Mouse (Mus musculus): ENCODE measurements around the gene Skap1. TPM values are rescaled to one million over a fixed set of nuclear protein-coding genes. Genes with fewer than 3 reads are reported as not detected.

Gene Skap1
- polyA plus RNA-seq, 1 experiment: 1.5 TPM

DNA sequence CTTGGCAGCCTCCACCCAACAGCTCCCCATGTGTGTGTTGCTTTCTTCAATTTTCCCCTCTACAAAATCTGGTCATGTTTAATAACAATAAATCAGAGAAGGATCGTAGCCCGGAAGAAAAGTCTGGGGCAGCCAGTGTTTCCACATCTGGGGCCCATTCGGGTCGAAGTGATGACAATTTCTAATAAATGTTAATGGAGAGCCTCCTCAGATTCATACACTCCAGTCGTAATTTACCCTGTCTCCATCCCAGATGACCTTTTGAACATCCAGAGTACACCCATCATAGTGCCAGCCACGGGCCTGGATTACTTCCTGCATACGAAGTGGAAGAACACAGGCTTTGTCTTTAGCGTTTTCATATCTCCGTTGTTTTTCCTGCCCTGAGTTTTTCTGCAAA lies 32.5 kb upstream of the Skap1 start:
- Histone ChIP-seq H3K27me3 (ENCODE audit: control insufficient read depth, insufficient read depth, low read length) (no peaks in the 10 kb centered on the region), H3K4me3 (replicated peaks; ENCODE audit: insufficient read depth, low read depth, low read length) (no peak overlapping the region), H3K27ac (ENCODE audit: insufficient read depth, low read length) (no peak overlapping the region), H3K4me1 (ENCODE audit: control insufficient read depth, insufficient read depth, low read length) (no peaks in the 10 kb centered on the region)
- TF ChIP-seq POLR2A (IDR thresholded peaks at IDR 0.05; ENCODE audit: borderline replicate concordance, insufficient read depth, low read length) (no peak), CTCF (IDR thresholded peaks at IDR 0.05; ENCODE audit: borderline replicate concordance, insufficient read depth, low read depth, low read length) (no peak)
- WGBS: 78% methylated on average over 9 of the region's 9 CpGs
- no peak for DNase-seq

DNA sequence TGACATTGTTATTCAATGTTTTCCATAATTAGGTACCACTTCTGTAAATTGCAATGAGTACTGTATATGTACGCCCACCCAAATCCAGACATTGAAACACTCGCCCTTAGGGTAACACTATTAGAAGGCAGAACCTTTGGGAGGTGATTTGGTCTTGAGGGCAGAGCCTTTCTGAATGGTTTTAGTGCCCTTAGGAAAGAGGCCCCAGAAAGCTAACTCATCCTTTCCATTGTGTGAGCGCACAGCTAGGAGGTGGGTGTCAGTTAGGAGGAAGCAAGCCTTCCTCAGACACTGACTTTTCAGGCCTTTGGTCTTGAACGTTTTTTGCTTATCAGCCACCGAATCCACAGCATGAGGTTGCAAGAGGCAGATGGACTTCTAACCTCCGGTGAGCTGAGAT lies 29.5 kb upstream of the Skap1 start:
- 77% methylated on average over 6 of the region's 6 CpGs for WGBS
- H3K27ac ChIP-seq (ENCODE audit: insufficient read depth, low read length): no peak overlapping the region
- no peaks in the 10 kb centered on the region; the same call in 1 of the 2 replicates for H3K27me3 ChIP-seq (ENCODE audit: control insufficient read depth, insufficient read depth, low read length)
- no peaks in the 10 kb centered on the region for H3K4me1 ChIP-seq (ENCODE audit: control insufficient read depth, insufficient read depth, low read length)
- DNase-seq: no peak
- H3K4me3 ChIP-seq (replicated peaks; ENCODE audit: insufficient read depth, low read depth, low read length): no peak overlapping the region
- TF ChIP-seq POLR2A (IDR thresholded peaks at IDR 0.05; ENCODE audit: borderline replicate concordance, insufficient read depth, low read length) (no peak), CTCF (IDR thresholded peaks at IDR 0.05; ENCODE audit: borderline replicate concordance, insufficient read depth, low read depth, low read length) (no peak)

DNA sequence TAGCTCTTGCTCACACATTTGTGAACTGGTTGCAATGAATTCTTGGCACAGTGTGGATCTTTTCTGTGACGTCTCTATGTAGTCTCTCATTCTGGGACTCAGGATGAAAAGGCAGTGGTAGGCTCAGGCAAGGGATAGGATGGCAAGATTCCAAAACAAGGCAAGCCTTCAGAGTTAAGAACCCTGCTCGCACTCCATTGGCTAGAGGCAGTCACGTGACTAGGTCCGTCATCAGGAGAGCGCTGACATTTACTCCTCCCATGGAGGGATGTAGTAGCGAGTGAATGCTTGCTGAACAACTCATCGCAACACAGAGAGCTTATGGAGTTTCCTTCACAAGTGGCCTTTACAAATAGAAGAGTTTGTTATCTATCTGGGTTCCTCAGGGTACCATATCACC lies 27.9 kb upstream of the Skap1 start:
- Histone ChIP-seq H3K4me1 (ENCODE audit: control insufficient read depth, insufficient read depth, low read length) (no peaks in the 10 kb centered on the region), H3K4me3 (replicated peaks; ENCODE audit: insufficient read depth, low read depth, low read length) (no peak overlapping the region), H3K27ac (ENCODE audit: insufficient read depth, low read length) (no peak overlapping the region), H3K27me3 (ENCODE audit: control insufficient read depth, insufficient read depth, low read length) (no peaks in the 10 kb centered on the region; the same call in 1 of the 2 replicates)
- TF ChIP-seq CTCF (IDR thresholded peaks at IDR 0.05; ENCODE audit: borderline replicate concordance, insufficient read depth, low read depth, low read length) (no peak), POLR2A (IDR thresholded peaks at IDR 0.05; ENCODE audit: borderline replicate concordance, insufficient read depth, low read length) (no peak)
- WGBS: 32% methylated on average over 7 of the region's 7 CpGs
- no peak for DNase-seq

DNA sequence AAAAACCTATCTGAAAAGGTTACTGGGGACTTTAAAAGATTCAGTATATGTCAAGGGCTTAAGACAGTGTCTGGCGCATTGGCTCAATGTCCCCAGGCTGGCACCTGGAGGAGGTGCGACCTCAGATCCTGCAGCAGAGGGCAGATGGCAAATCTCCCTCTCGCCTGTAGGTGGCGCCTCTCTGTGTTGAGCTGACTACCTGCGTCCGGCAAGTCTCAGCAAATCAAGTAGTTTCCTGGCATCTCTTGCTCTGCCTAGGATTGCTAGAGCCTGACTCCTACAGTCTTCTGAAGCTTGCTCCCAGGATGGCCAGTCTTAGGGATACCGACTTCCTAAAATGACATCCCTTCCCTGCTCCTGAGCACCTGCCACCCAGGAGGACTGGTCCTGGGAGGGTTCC lies 25.6 kb upstream of the Skap1 start:
- peak; percentile 28 to 41 for DNase-seq
- 7% methylated on average over 7 of the region's 7 CpGs for WGBS
- no peaks in the 10 kb centered on the region for H3K4me1 ChIP-seq (ENCODE audit: control insufficient read depth, insufficient read depth, low read length)
- H3K27ac ChIP-seq (ENCODE audit: insufficient read depth, low read length): no peak overlapping the region
- H3K4me3 ChIP-seq (replicated peaks; ENCODE audit: insufficient read depth, low read depth, low read length): no peak overlapping the region
- no peaks in the 10 kb centered on the region; the same call in 1 of the 2 replicates for H3K27me3 ChIP-seq (ENCODE audit: control insufficient read depth, insufficient read depth, low read length)
- TF ChIP-seq POLR2A (IDR thresholded peaks at IDR 0.05; ENCODE audit: borderline replicate concordance, insufficient read depth, low read length): no peak
- TF ChIP-seq CTCF (IDR thresholded peaks at IDR 0.05; ENCODE audit: borderline replicate concordance, insufficient read depth, low read depth, low read length): peak; percentile 74

DNA sequence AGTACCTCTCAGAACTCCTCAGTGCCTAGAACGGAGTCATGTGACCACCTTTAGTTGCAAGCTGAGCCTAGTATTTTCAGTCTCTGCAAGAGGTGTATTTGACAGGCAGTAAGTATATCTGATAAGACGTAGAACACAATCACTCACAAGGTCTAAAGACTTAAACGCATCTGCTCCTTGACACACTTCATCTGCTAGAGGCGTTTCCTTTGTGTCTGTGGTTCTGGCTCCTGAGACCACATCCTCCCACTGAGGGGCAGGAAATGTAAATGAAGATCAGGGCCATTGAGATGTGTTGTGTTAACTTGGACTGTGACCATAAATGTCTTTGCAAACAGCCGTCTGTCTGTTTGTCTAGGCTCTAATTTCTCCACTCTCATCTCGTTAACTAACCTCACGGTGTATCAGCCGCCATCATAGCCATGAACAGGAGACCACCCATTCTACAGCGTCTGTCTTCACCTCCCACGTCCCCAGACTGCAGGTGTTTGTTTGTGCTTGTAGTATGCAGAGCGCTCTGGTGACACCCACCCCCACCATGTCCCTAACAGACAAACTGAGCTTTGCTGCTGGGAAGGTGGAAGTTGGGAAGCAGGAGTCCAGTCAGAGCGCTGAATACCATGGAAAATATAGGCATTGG lies 22.7 kb upstream of the Skap1 start:
- no peaks in the 10 kb centered on the region; the same call in 1 of the 2 replicates for H3K27me3 ChIP-seq (ENCODE audit: control insufficient read depth, insufficient read depth, low read length)
- TF ChIP-seq CTCF (IDR thresholded peaks at IDR 0.05; ENCODE audit: borderline replicate concordance, insufficient read depth, low read depth, low read length) (no peak), POLR2A (IDR thresholded peaks at IDR 0.05; ENCODE audit: borderline replicate concordance, insufficient read depth, low read length) (no peak)
- DNase-seq: no peak
- no peaks in the 10 kb centered on the region for H3K4me1 ChIP-seq (ENCODE audit: control insufficient read depth, insufficient read depth, low read length)
- WGBS: 59% methylated on average over 12 of the region's 12 CpGs
- H3K4me3 ChIP-seq (replicated peaks; ENCODE audit: insufficient read depth, low read depth, low read length): no peak overlapping the region
- H3K27ac ChIP-seq (ENCODE audit: insufficient read depth, low read length): no peak overlapping the region

DNA sequence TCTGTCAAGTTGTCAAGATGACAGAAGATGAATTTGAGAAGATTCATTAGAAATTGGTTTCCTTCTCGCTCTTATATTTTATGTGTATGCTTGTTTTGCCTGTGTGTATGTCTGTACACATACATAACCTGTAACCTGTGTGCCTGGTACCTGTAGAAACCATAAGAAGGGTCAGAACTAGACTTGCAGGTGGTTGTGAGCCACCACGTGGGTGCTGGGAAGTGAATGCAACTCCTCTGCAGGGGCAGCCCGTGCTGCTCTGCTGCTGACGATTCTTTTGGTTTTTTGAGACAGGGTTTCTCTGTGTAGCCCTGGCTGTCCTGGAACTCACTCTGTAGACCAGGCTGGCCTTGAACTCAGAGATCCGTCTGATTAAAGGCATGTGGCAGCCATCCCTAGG lies 21.9 kb upstream of the Skap1 start:
- TF ChIP-seq CTCF (IDR thresholded peaks at IDR 0.05; ENCODE audit: borderline replicate concordance, insufficient read depth, low read depth, low read length): no peak
- no peak for TF ChIP-seq POLR2A (IDR thresholded peaks at IDR 0.05; ENCODE audit: borderline replicate concordance, insufficient read depth, low read length)
- DNase-seq: no peak
- Histone ChIP-seq H3K4me1 (ENCODE audit: control insufficient read depth, insufficient read depth, low read length) (no peaks in the 10 kb centered on the region), H3K4me3 (replicated peaks; ENCODE audit: insufficient read depth, low read depth, low read length) (no peak overlapping the region), H3K27ac (ENCODE audit: insufficient read depth, low read length) (no peak overlapping the region), H3K27me3 (ENCODE audit: control insufficient read depth, insufficient read depth, low read length) (no peaks in the 10 kb centered on the region; the same call in 1 of the 2 replicates)
- WGBS: 68% methylated on average over 5 of the region's 5 CpGs

DNA sequence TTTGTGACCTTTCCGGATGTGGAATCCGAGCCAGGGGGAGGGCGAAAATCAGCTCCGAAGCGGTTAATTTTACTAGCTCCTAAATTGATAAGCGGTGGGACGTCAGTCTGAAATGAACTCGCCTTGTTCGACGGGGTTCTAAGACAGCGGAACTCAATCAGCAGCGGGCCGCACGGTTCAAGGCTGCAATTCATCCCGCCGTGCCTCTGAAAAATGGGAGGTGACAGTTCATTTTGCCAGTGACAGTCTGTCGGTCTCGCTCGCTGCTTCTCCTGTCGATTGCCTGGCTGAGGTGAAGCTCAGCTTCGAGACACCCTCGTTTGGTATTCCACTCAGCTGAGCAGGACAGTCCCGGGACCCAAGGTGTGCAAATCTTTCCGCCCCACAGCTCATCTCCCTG lies 16.5 kb upstream of the Skap1 start:
- no peaks in the 10 kb centered on the region; the same call in 1 of the 2 replicates for H3K27me3 ChIP-seq (ENCODE audit: control insufficient read depth, insufficient read depth, low read length)
- TF ChIP-seq POLR2A (IDR thresholded peaks at IDR 0.05; ENCODE audit: borderline replicate concordance, insufficient read depth, low read length) (no peak), CTCF (IDR thresholded peaks at IDR 0.05; ENCODE audit: borderline replicate concordance, insufficient read depth, low read depth, low read length) (no peak)
- no peak overlapping the region for H3K4me3 ChIP-seq (replicated peaks; ENCODE audit: insufficient read depth, low read depth, low read length)
- H3K27ac ChIP-seq (ENCODE audit: insufficient read depth, low read length): no peak overlapping the region
- DNase-seq: no peak
- whole genome bisulfite sequencing: 45% methylated on average over 24 of the region's 24 CpGs
- no peaks in the 10 kb centered on the region for H3K4me1 ChIP-seq (ENCODE audit: control insufficient read depth, insufficient read depth, low read length)

DNA sequence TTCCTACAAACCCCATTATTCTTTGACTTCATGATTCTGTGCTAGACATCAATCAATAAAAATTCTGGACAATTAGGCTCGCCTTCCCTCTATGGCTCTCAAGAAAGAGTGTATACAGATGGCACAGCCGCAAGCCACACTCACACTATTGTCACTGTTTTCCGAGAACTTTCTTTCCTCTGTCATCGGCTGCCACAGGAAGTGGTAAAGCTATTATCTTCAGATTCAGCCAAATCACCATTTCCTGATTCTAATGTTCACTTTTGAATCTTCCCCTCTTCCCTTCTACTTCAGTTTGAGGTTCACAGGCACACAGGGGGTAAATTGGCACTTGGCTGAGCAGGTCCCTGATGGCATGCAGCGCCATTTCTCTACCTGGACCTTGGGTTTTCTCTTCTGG lies 9.3 kb upstream of the Skap1 start:
- no peak for TF ChIP-seq POLR2A (IDR thresholded peaks at IDR 0.05; ENCODE audit: borderline replicate concordance, insufficient read depth, low read length)
- no peak for TF ChIP-seq CTCF (IDR thresholded peaks at IDR 0.05; ENCODE audit: borderline replicate concordance, insufficient read depth, low read depth, low read length)
- H3K27ac ChIP-seq (ENCODE audit: insufficient read depth, low read length): no peak overlapping the region
- H3K4me3 ChIP-seq (replicated peaks; ENCODE audit: insufficient read depth, low read depth, low read length): no peak overlapping the region
- no peaks in the 10 kb centered on the region for H3K27me3 ChIP-seq (ENCODE audit: control insufficient read depth, insufficient read depth, low read length)
- no peaks in the 10 kb centered on the region for H3K4me1 ChIP-seq (ENCODE audit: control insufficient read depth, insufficient read depth, low read length)
- no peak for DNase-seq
- WGBS: 80% methylated on average over 5 of the region's 5 CpGs
